Mouse (Mus musculus) gastrocnemius, adult 2 months (tissue): Measurements from ENCODE around the gene Fam187b. TPM values are rescaled to one million over a fixed set of nuclear protein-coding genes. Genes with fewer than 3 reads are reported as not detected.

ENCODE experiments used
- DNase-seq: peaks from one replicate; pipeline ENCODE4 v3.0.0; 2022
- H3K27ac ChIP-seq: fragments of 200-600 bp; 2 replicates; pipeline ENCODE4 v1.8.1; 2022; ENCODE audit warnings: mild to moderate bottlenecking
- H3K4me3 ChIP-seq: fragments of 200-600 bp; 2 replicates; pipeline ENCODE4 v1.8.1; 2022; ENCODE audit warnings: mild to moderate bottlenecking, moderate library complexity
- CTCF ChIP-seq: fragments of 200-600 bp; IDR thresholded peaks from 2 replicates; pipeline ENCODE4 v1.8.1; 2022; ENCODE audit warnings: antibody characterized with exemption, mild to moderate bottlenecking, moderate library complexity
- intact Hi-C: fragments of 180-260 bp; cut with DNase I; formaldehyde crosslinking; loops from one replicate; pipeline ENCODE4 v1.15.1; 2025
- total RNA-seq, 2 experiments: library from RNA; stranded (reverse); gene quantifications; 2 replicates each; pipeline ENCODE4 v1.2.3; 2021

Gene Fam187b
- total RNA-seq, 2 experiments from 2014 or later: not detected

- peak overlapping the region; percentile 85 for H3K27ac ChIP-seq
- DNase-seq: peak; percentile 82
- intact Hi-C loops: no loop called here
- no peak for TF ChIP-seq CTCF
- peak overlapping the region; percentile 36 for H3K4me3 ChIP-seq
These were observed 27.0 kb downstream of the Fam187b start for GRCm38 (mm10) chr7:31000505-31001020.

- intact Hi-C loops: no loop called here
- no peak for TF ChIP-seq CTCF
- no peak for DNase-seq
- no peak overlapping the region for H3K4me3 ChIP-seq
- H3K27ac ChIP-seq: peak overlapping the region; percentile 64
These were observed 29.1 kb downstream of the Fam187b start for GRCm38 (mm10) chr7:31002650-31003049.

- H3K4me3 ChIP-seq: no peak overlapping the region
- intact Hi-C loops: no loop called here
- TF ChIP-seq CTCF: no peak
- no peak for DNase-seq
- peak overlapping the region; percentile 20; the same call in 1 of the 2 replicates for H3K27ac ChIP-seq
These were observed 34.2 kb downstream of the Fam187b start for GRCm38 (mm10) chr7:31007775-31008174.

GRCm38 (mm10) chr7:31008175-31008574 lies 34.6 kb downstream of the Fam187b start:
- no peak for TF ChIP-seq CTCF
- Histone ChIP-seq H3K27ac (peak overlapping the region; percentile 20), H3K4me3 (no peak overlapping the region)
- no peak for DNase-seq
- intact Hi-C loops: no loop called here

- intact Hi-C loops: no loop called here
- Histone ChIP-seq H3K27ac (peak overlapping the region; percentile 40; the same call in 1 of the 2 replicates), H3K4me3 (no peak overlapping the region)
- DNase-seq: no peak
- TF ChIP-seq CTCF: no peak
These were observed 35.3 kb downstream of the Fam187b start for GRCm38 (mm10) chr7:31008889-31009288.

GRCm38 (mm10) chr7:31012971-31013370 lies 39.4 kb downstream of the Fam187b start:
- no peak for TF ChIP-seq CTCF
- Histone ChIP-seq H3K27ac (no peak overlapping the region), H3K4me3 (no peak overlapping the region)
- DNase-seq: no peak
- intact Hi-C loops: no loop called here

- no peak for TF ChIP-seq CTCF
- no peak for DNase-seq
- Histone ChIP-seq H3K27ac (no peak overlapping the region), H3K4me3 (no peak overlapping the region)
- intact Hi-C loops: no loop called here
These were observed 43.7 kb downstream of the Fam187b start for GRCm38 (mm10) chr7:31017104-31017901.

GRCm38 (mm10) chr7:31028609-31029008 lies 55.0 kb downstream of the Fam187b start:
- Histone ChIP-seq H3K27ac (no peak overlapping the region), H3K4me3 (no peak overlapping the region)
- no peak for TF ChIP-seq CTCF
- intact Hi-C loops: no loop called here
- no peak for DNase-seq

- no peak for DNase-seq
- TF ChIP-seq CTCF: peak; percentile 31; the same call in 1 of the 2 replicates
- Histone ChIP-seq H3K27ac (no peak overlapping the region), H3K4me3 (no peak overlapping the region)
- intact Hi-C loops: no loop called here
These were observed 57.1 kb downstream of the Fam187b start for GRCm38 (mm10) chr7:31030717-31031116.

GRCm38 (mm10) chr7:31031731-31032130 lies 58.1 kb downstream of the Fam187b start:
- no peak for DNase-seq
- H3K27ac ChIP-seq: no peak overlapping the region
- intact Hi-C loops: no loop called here
- no peak overlapping the region for H3K4me3 ChIP-seq
- no peak for TF ChIP-seq CTCF

GRCm38 (mm10) chr7:31033409-31034165 lies 60.0 kb downstream of the Fam187b start:
- DNase-seq: no peak
- intact Hi-C loops: no loop called here
- Histone ChIP-seq H3K4me3 (no peak overlapping the region), H3K27ac (no peak overlapping the region)
- no peak for TF ChIP-seq CTCF

- no peak overlapping the region for H3K27ac ChIP-seq
- intact Hi-C loops: no loop called here
- H3K4me3 ChIP-seq: no peak overlapping the region
- DNase-seq: no peak
- peak; percentile 44 for TF ChIP-seq CTCF
These were observed 61.2 kb downstream of the Fam187b start for GRCm38 (mm10) chr7:31034789-31035188.

GRCm38 (mm10) chr7:31035291-31035690 lies 61.7 kb downstream of the Fam187b start:
- intact Hi-C loops: no loop called here
- no peak for DNase-seq
- no peak overlapping the region for H3K27ac ChIP-seq
- TF ChIP-seq CTCF: no peak
- no peak overlapping the region for H3K4me3 ChIP-seq
